ENCODE assay signal across 26 mouse cellular contexts in the genomic region with DNA sequence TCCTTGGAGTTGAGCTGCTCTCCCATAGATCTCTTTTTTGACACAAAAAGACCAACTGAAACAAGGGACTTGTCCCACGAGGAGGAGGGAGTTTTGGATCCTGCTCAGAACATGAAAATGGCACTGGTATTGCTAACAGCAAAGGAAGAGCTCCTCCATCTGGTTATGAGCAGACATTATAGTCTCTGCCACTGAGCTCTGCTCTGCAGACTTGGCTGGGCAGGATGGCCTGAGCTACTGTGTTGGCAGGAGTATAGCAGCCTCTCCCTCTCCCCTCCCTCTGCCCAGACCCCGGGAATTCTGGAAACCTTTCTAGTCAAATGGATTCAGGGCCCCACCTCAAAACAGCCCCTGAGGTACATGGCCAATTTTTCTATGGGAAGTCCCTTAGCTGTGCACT.
DNase-seq lines count a peak whose midpoint lies in the region; ATAC-seq and TF ChIP-seq lines count a peak whose summit lies in the region.
"Had no signal": no experiment of that assay in that cellular context is flagged by ENCODE, and none has a peak within 500 bp of the region (broad histone marks: within the 10 kb centered on the region; RNA-seq: fewer than 3 reads in every experiment).

No protein-coding gene starts in this region.

- no peaks in the 10 kb centered on the region for H3K36me3 ChIP-seq in forebrain, postnatal 0 days (ENCODE audit: insufficient read depth)
- H3K36me3 ChIP-seq in forebrain, embryonic 13.5 days (ENCODE audit: poor library complexity, severe bottlenecking), result peaks cover 23% of the 10 kb centered on the region
- peaks cover 28% of the 10 kb centered on the region for H3K36me3 ChIP-seq in embryonic facial prominence, embryonic 10.5 days (replicated peaks)
- H3K36me3 ChIP-seq: liver, embryonic 13.5 days had no signal

- H3K27me3 ChIP-seq in forebrain, postnatal 0 days (ENCODE audit: insufficient read depth, low read length), result no peaks in the 10 kb centered on the region
- no peaks in the 10 kb centered on the region for H3K27me3 ChIP-seq in forebrain, embryonic 13.5 days
- H3K27me3 ChIP-seq in embryonic facial prominence, embryonic 10.5 days (replicated peaks; ENCODE audit: low read depth, poor library complexity, severe bottlenecking), result no peaks in the 10 kb centered on the region
- H3K27me3 ChIP-seq: embryonic facial prominence, embryonic 12.5 days; forebrain, embryonic 15.5 days; liver, embryonic 13.5 days; stomach, embryonic 15.5 days had no signal

- H3K9ac ChIP-seq in forebrain, postnatal 0 days, result no peak overlapping the region
- no peak overlapping the region for H3K9ac ChIP-seq in forebrain, embryonic 13.5 days
- H3K9ac ChIP-seq: embryonic facial prominence, embryonic 12.5 days; forebrain, embryonic 15.5 days; hindbrain, embryonic 14.5 days; liver, embryonic 13.5 days; stomach, embryonic 15.5 days had no signal

- no peak overlapping the region for H3K4me3 ChIP-seq in forebrain, postnatal 0 days (ENCODE audit: low read depth, low read length)
- no peak overlapping the region for H3K4me3 ChIP-seq in forebrain, embryonic 13.5 days
- H3K4me3 ChIP-seq in embryonic facial prominence, embryonic 10.5 days, result no peak overlapping the region
- H3K4me3 ChIP-seq: embryonic facial prominence, embryonic 12.5 days; forebrain, embryonic 15.5 days; liver, embryonic 13.5 days; myocyte; stomach, embryonic 15.5 days had no signal

- peak; percentile 67 for ATAC-seq in forebrain, postnatal 0 days
- no peak for ATAC-seq in forebrain, embryonic 13.5 days
- ATAC-seq: activated CD4-positive, CD25-positive, alpha-beta regulatory T cell, adult 4 months; forebrain, embryonic 15.5 days had no signal

- peak; percentile 25 for DNase-seq in forebrain, postnatal 0 days
- peak; percentile 31 to 35 for DNase-seq in layer of hippocampus, postnatal 10 days (ENCODE audit: low spot score in 2 of 2)
- DNase-seq in layer of hippocampus, adult 8-10 months (ENCODE audit: low spot score in 2 of 2), result no peak
- DNase-seq in right cerebral cortex, postnatal 4 days, result peak; percentile 9
- DNase-seq in right cerebral cortex, adult 2 months (ENCODE audit: low spot score in 2 of 2), result no peak
- DNase-seq in embryonic facial prominence, embryonic 10.5 days (ENCODE audit: low spot score), result no peak
- DNase-seq: adrenal gland, adult 8-10 months; B cell, adult 2 months; cerebellum, adult 8-10 months; gastrocnemius, postnatal 36 days; heart, postnatal 36 days; kidney, adult 9 months; kidney, postnatal 25 days; liver, embryonic 13.5 days; lung, adult 2 months; lung, postnatal 36 days; midbrain, embryonic 14.5 days; thymus, adult 18-20 months; thymus, postnatal 36 days had no signal

- WGBS in forebrain, postnatal 0 days, result 35% methylated on average over 2 of the region's 2 CpGs
- 62% methylated on average over 2 of the region's 2 CpGs for whole genome bisulfite sequencing in forebrain, embryonic 13.5 days
- WGBS in embryonic facial prominence, embryonic 10.5 days, result 64% methylated on average over 2 of the region's 2 CpGs

- TF ChIP-seq CTCF in forebrain, postnatal 0 days (IDR thresholded peaks at IDR 0.05; ENCODE audit: low read depth), result peak; percentile 25

- H3K4me2 ChIP-seq in forebrain, postnatal 0 days (ENCODE audit: low read depth), result no peak overlapping the region
- no peak overlapping the region for H3K4me2 ChIP-seq in forebrain, embryonic 13.5 days
- H3K4me2 ChIP-seq: embryonic facial prominence, embryonic 12.5 days; forebrain, embryonic 15.5 days; hindbrain, embryonic 14.5 days; liver, embryonic 13.5 days; stomach, embryonic 15.5 days had no signal

- no peaks in the 10 kb centered on the region for H3K9me3 ChIP-seq in forebrain, postnatal 0 days (ENCODE audit: low read length)
- no peaks in the 10 kb centered on the region for H3K9me3 ChIP-seq in forebrain, embryonic 13.5 days (replicated peaks)
- H3K9me3 ChIP-seq in embryonic facial prominence, embryonic 10.5 days, result no peaks in the 10 kb centered on the region
- H3K9me3 ChIP-seq: embryonic facial prominence, embryonic 12.5 days; forebrain, embryonic 15.5 days; liver, embryonic 13.5 days; stomach, embryonic 15.5 days had no signal

- H3K4me1 ChIP-seq in forebrain, postnatal 0 days (ENCODE audit: insufficient read depth), result no peaks in the 10 kb centered on the region
- H3K4me1 ChIP-seq in forebrain, embryonic 13.5 days, result peaks cover 6% of the 10 kb centered on the region; the same call in 1 of the 2 replicates
- H3K4me1 ChIP-seq in embryonic facial prominence, embryonic 10.5 days, result peaks cover 2% of the 10 kb centered on the region; the same call in 1 of the 2 replicates
- H3K4me1 ChIP-seq: embryonic facial prominence, embryonic 12.5 days; forebrain, embryonic 15.5 days; liver, embryonic 13.5 days; stomach, embryonic 15.5 days had no signal

- no peak overlapping the region for H3K27ac ChIP-seq in forebrain, postnatal 0 days (ENCODE audit: low read depth, low read length)
- H3K27ac ChIP-seq in forebrain, embryonic 13.5 days, result no peak overlapping the region
- no peak overlapping the region for H3K27ac ChIP-seq in embryonic facial prominence, embryonic 10.5 days (replicated peaks)
- H3K27ac ChIP-seq: embryonic facial prominence, embryonic 12.5 days; hindbrain, embryonic 14.5 days; liver, embryonic 13.5 days; stomach, embryonic 15.5 days had no signal

Comparison
In these comparisons a context has a peak if more than half of its experiments do, and no peak if none do; other contexts are left out.
1. DNase-seq: peak in forebrain, postnatal 0 days (single experiment), layer of hippocampus, postnatal 10 days (2 of 2) and right cerebral cortex, postnatal 4 days (single experiment); none in layer of hippocampus, adult 8-10 months (0 of 2), right cerebral cortex, adult 2 months (0 of 2) and embryonic facial prominence, embryonic 10.5 days (single experiment).